Mouse (Mus musculus): Measurements from ENCODE around the gene Ptcra.
"Not testable (repeated sequence)": the region's sequence is repeated elsewhere in the genome, so short reads cannot be mapped to it uniquely, and the experiment has no call there.

The Ptcra gene

DNA sequence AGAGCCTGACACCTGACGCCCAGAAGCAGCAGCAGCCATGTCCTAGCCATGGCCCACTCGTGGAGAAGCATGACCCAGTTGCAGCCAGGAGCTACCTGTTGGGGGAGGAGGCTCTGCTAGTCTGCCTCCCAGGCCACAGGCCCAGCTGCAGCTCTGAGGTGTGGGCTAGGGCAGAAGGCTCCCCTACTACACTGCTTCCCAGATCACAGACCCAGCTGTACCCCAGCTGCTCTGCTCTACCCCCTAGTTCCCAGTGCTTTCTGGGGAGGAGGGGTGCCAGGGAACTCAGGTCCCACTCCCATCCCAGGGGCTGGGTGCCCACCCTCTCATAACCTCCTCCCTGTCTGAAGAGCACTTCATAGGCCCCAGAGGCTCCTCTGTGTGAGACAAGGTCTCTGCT is at the start of gene Ptcra:
Gene Ptcra (minus strand): TSS at position 169 of the 400 bp plus-strand sequence.
- DNase-seq (ENCODE audit: low spot score in 2 of 2) = no peak

DNA sequence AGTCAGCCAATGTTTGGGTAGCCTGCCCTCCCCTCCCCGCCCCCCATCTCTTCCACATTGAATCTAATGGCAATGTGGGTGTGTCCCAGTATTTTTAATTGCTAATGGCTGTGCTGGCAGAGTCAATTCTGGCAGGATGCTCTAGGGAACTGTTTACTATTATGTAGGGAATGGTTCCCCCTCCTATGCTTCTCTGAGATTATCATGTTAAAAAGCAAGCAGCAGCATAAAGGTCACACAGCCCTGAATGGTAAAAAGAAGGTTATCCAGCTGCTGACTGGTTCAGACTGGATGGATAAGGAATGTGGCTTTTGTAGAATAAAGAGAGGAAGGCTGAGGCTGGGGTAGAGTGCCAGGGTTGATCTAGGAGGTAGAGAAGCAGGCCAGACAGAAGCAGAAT is 48.9 kb upstream of the Ptcra start:
- DNase-seq (ENCODE audit: low spot score in 2 of 2) = no peak

GRCm38 (mm10) chr17:46810672-46811071 is 47.2 kb upstream of the Ptcra start:
- DNase-seq (ENCODE audit: low spot score in 2 of 2) = no peak

GRCm38 (mm10) chr17:46809131-46809830 is 45.8 kb upstream of the Ptcra start:
- DNase-seq (ENCODE audit: low spot score in 2 of 2) = no peak

DNA sequence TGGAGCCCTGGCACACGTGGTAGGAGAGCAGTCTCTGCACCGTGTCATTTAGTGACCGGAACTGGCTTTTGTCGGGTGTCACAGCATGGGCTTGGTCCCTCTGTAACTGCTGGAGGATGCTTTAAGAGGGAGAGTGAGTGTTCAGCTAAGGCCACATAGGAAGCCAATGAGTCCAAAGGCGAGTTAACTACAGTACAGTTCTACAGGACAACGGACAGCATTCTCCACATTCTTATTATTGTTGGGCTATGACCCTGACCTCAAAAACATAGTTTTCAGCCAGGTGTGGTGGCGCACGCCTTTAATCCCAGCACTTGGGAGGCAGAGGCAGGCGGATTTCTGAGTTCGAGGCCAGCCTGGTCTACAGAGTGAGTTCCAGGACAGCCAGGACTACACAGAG is 44.9 kb upstream of the Ptcra start:
- DNase-seq (ENCODE audit: low spot score in 2 of 2) = no peak

- no peak for DNase-seq (ENCODE audit: low spot score in 2 of 2)
Observed at GRCm38 (mm10) chr17:46801761-46802160, 38.2 kb upstream of the Ptcra start.

DNA sequence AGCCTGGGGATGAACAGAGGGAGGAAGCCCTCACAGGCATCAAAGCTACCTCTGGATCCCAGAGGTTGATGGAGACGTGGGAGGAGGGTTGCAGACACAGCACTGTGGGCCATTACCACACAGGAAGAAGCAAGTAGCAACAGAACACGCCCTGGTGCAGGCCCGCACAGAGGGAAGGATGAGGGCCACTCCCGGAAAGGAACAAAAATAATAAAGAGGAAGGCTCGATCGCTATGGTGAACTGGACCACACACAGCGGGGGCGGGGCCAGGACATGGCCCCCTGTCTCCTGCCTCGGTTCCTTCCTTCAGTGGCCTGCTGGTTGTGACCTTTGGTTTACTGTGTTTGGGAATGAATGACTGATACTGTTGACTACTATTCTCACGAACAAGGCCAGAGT is 36.2 kb upstream of the Ptcra start:
- no peak for DNase-seq (ENCODE audit: low spot score in 2 of 2)

DNA sequence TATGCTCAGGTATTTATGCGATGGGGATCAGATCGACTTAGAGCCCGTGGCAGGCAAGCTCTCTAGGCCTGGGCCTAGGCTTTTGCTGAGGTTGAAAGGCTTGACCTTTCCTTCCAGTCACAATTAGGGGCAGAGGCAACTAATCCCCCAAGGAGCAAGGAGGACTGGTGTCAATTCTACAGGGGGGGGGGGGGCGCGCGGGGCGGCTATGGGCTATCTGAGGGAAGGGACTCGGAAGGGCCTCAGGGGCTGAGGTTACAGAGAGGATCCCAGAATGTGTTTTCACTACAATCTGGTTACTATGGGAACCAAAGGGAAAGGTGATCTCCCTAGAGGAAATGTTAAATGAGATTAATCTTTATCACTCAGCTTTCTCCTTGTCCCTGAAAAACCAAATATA is 33.9 kb upstream of the Ptcra start:
- no peak for DNase-seq (ENCODE audit: low spot score in 2 of 2)

DNA sequence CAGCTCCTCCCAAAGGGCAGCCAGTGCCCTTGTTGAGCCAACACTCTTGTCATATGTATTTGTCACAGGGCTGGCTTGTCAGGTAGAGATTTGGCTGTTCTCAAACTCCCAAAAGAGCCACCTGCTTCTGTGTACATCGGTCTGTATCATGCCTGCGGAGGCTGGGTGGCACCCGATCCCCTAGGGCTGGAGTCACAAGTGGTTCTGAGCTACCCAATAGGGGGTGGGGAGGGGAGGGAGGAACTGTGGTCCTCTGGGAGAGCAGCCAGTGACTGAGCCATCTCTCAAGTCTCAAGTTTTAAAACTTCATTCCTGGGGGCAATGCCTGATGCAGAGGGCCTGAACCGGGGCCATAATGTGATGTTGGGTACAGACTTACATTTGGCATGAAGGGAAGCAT is 33.2 kb upstream of the Ptcra start:
- DNase-seq (ENCODE audit: low spot score in 2 of 2) = no peak

DNA sequence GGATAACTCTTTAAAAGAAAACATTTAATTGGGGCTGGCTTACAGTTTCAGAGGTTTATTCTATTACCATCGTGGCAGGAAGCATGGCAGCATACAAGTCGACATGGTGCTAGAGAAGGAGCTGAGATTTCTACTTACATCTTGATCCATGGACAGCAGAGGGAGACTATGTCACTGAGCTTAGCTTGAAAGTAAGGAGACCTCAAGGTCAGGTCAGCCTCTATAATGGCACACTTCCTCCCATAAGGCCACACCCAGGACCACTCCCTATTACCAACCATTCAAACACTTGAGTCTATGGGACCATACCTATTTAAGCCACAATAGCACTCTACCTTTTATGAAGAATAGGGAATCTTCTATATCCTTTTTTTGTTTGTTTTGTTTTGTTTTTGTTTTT is 29.5 kb upstream of the Ptcra start:
- no peak for DNase-seq (ENCODE audit: low spot score in 2 of 2)

DNA sequence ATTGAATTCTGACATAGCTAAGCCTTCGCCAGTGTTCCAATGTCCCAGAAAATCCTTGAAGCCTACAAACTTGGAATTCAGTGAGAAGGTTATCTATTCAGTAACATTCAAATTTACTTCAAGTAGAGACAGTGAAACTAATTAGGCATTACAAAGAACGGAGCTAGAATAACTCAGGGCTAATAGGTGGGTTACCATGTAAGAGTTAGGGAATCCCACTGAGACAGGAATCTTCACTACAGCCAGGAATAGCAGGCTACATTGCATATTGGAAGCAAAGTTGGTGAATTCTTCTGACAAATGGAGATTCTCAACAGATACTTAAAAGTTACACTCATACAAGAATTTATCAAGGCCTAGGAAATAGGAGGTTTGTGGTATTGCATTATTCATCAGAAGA is 24.5 kb upstream of the Ptcra start:
- DNase-seq (ENCODE audit: low spot score in 2 of 2) = not testable (repeated sequence)

GRCm38 (mm10) chr17:46786952-46787351 is 23.4 kb upstream of the Ptcra start:
- no peak for DNase-seq (ENCODE audit: low spot score in 2 of 2)

DNA sequence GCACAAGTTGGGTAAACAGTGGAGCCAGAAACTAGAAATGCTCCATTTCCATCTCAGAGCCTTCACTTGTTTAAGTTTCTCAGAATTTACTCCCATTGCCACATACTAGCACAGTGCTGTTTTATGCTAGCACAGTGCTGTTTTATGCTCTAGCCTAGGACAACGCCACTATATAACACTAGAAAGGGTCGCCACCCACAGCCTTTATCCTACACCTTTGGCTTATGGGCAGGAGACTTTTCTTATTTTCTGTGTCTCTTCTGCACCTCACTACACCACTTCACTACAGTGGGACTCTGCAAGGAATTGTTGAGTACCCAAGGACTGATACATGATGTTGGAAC is 19.7 kb upstream of the Ptcra start:
- no peak for DNase-seq (ENCODE audit: low spot score in 2 of 2)

- DNase-seq (ENCODE audit: low spot score in 2 of 2) = peak; percentile 90 to 92
Observed at GRCm38 (mm10) chr17:46782341-46783221, 19.1 kb upstream of the Ptcra start, which contains the start of gene Rpl7l1. Gene Rpl7l1, minus strand, starts transcription at chr17:46782672.

DNA sequence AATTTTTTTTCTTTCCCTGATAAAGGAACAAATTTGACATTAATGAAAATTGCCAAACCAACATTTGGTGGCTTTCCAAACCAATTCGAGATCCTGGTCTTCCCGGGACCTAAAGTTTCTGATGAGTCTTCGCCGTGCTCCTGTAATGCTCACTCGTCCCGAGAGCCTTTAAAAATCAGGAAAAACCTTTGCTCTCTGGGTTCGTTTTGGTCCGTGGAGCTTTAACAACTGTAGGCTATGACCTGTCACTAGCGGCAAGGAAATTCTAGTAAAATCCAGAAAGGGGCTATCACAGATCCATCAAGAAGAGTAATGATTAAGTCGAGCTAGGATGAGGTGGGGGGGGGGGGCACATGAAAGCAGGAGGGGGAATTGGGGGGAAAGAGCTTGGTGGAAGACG is 18.4 kb upstream of the Ptcra start:
- DNase-seq (ENCODE audit: low spot score in 2 of 2) = no peak

DNA sequence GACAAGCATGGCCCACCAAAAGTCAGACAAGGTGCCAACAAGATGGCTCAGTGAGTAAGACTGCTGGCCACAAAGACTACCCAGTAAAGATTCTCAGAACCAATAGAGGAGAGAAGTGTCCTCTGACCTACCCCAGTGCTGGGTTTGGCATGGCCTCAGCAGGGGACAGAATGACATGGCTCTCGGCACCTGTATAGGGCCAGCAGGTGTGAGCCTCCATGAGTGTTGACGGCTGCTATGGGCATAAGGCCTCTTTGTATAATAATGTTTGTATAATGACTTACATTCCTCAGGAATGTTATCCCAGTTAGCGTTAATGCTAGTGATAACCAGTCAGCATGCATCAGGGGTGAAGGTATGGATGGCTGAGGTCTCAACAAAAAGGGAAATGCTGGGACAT is 12.6 kb upstream of the Ptcra start:
- DNase-seq (ENCODE audit: low spot score in 2 of 2) = no peak

DNA sequence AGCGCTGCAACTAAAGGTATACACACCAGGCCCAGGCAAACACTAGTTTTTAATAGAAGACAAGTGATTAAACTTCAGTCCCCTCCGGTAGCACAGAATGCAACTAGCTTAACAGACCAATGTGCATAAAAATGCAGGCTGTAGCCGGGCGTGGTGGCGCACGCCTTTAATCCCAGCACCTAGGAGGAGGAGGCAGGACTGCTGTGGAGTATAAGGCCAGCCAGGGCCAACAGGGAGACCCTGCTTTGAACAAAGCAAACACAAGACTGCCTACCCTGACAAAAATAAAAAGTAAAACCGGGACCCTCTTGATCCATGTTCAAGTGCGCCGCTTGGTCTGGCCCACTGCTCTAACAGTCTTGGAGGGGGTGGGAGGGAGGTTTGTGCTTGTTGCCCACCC is 11.6 kb upstream of the Ptcra start:
- no peak for DNase-seq (ENCODE audit: low spot score in 2 of 2)

DNA sequence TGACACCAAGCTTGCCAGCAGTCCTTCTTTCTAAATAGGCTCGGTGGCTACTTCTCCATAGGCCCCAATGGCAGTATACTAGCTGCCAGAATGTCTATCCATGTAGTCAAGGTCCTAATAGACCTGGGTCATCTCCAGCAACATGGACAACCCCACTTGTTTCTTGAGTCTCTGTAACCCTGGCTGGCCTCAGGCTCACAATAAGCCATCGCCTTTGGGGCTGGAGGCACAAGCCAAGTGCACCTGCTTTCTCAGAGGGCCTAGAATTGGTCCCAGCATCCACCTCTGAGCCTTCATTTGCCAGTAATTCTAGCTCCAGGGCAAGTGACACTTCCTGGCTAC is 10.6 kb upstream of the Ptcra start:
- no peak for DNase-seq (ENCODE audit: low spot score in 2 of 2)

DNA sequence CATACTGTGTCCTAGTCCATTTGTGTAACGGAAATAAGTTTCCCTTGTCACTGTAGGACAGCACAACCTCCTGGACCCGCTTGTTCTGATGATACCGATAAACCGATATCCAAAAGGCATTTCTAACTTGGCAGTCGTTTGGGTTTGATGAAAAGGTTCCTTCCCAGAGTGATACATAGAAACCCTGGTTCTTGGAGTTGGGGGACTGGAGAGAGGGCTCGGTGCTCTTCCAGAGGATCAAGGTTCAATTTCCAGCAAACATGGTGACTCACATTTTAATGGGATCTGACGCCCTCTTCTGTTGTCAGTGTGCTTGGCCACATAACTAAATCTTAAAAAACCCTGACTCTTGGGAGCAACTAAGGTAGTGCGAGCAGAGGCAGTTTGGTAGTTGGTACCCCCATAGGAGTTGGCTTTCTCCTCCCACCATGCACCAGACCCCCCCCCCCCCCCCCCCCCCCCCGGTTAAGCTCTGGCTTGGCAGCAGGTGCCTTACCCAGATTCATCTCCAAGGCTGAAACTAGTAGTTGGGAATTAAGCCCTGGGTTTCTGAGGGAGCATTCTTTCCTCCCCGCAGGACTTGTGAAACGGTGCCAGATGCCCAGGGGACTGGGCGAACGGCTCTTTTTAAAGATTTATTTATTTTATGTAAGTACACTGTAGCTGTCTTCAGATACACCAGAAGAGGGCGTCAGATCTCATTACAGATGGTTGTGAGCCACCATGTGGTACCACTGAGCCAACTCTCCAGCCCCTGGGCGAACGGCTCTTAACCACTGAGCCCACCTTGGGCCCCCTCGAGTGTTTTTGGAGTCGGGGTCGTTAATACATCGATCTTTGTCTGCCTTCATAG is 10.0 kb upstream of the Ptcra start:
- no peak for DNase-seq (ENCODE audit: low spot score in 2 of 2)

GRCm38 (mm10) chr17:46772404-46773277 is 9.1 kb upstream of the Ptcra start, which contains the start of gene 2310039H08Rik:
Gene 2310039H08Rik, plus strand, starts transcription at chr17:46772635.
- DNase-seq (ENCODE audit: low spot score in 2 of 2) = peak; percentile 80 to 83

GRCm38 (mm10) chr17:46772038-46772403 is 8.5 kb upstream of the Ptcra start:
- no peak for DNase-seq (ENCODE audit: low spot score in 2 of 2)

All from spleen, postnatal 36 days (tissue).